Mouse (Mus musculus) stomach, postnatal 0 days (tissue): Measurements from ENCODE around the gene Borcs5. TPM values are rescaled to one million over a fixed set of nuclear protein-coding genes. Genes with fewer than 3 reads are reported as not detected.
A peak's percentile ranks its signal among the peaks of the same experiment; 100 is the strongest.

Source experiments
- ATAC-seq: fragments of 200-750 bp; cut with Nextera tagmentation; 2 replicates; pipeline ENCODE4 v1.8.0; 2017; ENCODE audit not compliant: low FRiP score, low TSS enrichment
- DNase-seq: peaks from one replicate; pipeline ENCODE4 v3.0.0-alpha.2; 2016; ENCODE audit warnings: low spot score
- H3K27ac ChIP-seq: fragments of 300-500 bp; sonication (generic); replicated peaks from 2 replicates; pipeline ENCODE4 v1.5.1; 2014; ENCODE audit warnings: mild to moderate bottlenecking, control low read depth
- H3K27me3 ChIP-seq: fragments of 300-500 bp; sonication (generic); 2 replicates; pipeline ENCODE4 v1.6.1; 2014; ENCODE audit warnings: low read length; ENCODE audit not compliant: control insufficient read depth, insufficient read depth
- H3K36me3 ChIP-seq: fragments of 300-500 bp; sonication (generic); 2 replicates; pipeline ENCODE4 v1.6.1; 2014; ENCODE audit warnings: low read length, mixed read lengths; ENCODE audit not compliant: control insufficient read depth, insufficient read depth
- H3K4me1 ChIP-seq: fragments of 300-500 bp; sonication (generic); replicated peaks from 2 replicates; pipeline ENCODE4 v1.6.1; 2014; ENCODE audit warnings: antibody characterized with exemption; ENCODE audit not compliant: control insufficient read depth, insufficient read depth
- H3K4me2 ChIP-seq: fragments of 300-500 bp; sonication (generic); replicated peaks from 2 replicates; pipeline ENCODE4 v1.6.1; 2014; ENCODE audit warnings: low read depth, mild to moderate bottlenecking, control low read depth, moderate library complexity
- H3K4me3 ChIP-seq: fragments of 300-500 bp; sonication (generic); 2 replicates; pipeline ENCODE4 v1.5.1; 2014; ENCODE audit warnings: low read depth, low read length, control low read depth
- H3K9ac ChIP-seq: fragments of 300-500 bp; sonication (generic); 2 replicates; pipeline ENCODE4 v1.6.1; 2014; ENCODE audit warnings: mild to moderate bottlenecking, low read length, control low read depth, mixed read lengths
- H3K9me3 ChIP-seq: fragments of 300-500 bp; sonication (generic); 2 replicates; pipeline ENCODE4 v1.6.1; 2016; ENCODE audit warnings: low read length; ENCODE audit not compliant: control insufficient read depth
- CTCF ChIP-seq: IDR thresholded peaks from 2 replicates; pipeline ENCODE4 v1.5.1; 2016; ENCODE audit warnings: antibody characterized with exemption, low read depth, mild to moderate bottlenecking, moderate library complexity
- EP300 ChIP-seq: optimal IDR thresholded peaks from 2 replicates; pipeline ENCODE3; 2016; ENCODE audit warnings: antibody characterized with exemption
- WGBS: fragments of 180-500 bp; shearing (Covaris S2); extraction: QIAGEN DNeasy Blood & Tissue Kit; methylation state at CpG from one replicate; pipeline ENCODE4 v1.1.7; 2014; 5-methylcytosine and 5-hydroxymethylcytosine counted together
- polyA plus RNA-seq: library from polyadenylated mRNA; unstranded; fragments of >200 nt; fragmentation: Nextera tagmentation; extraction: Ambion mirVana; gene quantifications from 2 replicates; pipeline ENCODE4 v1.2.1, GENCODE M21; 2015

Gene Borcs5
- polyA plus RNA-seq, 1 experiment from 2014 or later, result 17.7 TPM

DNA sequence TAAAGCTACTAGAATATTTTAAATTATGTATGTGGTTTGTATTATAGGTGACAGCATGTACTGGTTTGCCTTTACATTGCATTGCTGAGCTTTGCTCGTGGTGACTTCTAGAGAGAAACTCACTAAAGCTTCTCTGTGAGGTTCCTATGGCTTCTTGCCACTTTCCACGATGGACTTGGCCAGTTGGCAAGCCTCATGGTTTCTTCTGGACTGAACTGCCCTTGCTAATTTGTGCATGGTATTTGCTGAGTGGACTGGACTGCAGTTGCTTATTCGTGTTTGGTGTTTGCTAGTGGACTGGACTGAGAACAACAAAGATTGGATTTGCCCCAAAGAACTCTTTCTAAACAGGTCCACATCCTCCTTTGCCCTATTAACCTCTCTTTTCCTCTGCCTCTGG is 97.5 kb downstream of the Borcs5 start:
- Histone ChIP-seq H3K27ac (no peak overlapping the region), H3K4me1 (no peaks in the 10 kb centered on the region), H3K9ac (no peak overlapping the region), H3K36me3 (peaks cover 4% of the 10 kb centered on the region; the same call in 1 of the 2 replicates), H3K27me3 (no peaks in the 10 kb centered on the region), H3K4me2 (no peak overlapping the region), H3K4me3 (no peak overlapping the region), H3K9me3 (no peaks in the 10 kb centered on the region)
- TF ChIP-seq CTCF, result no peak
- TF ChIP-seq EP300, result no peak
- ATAC-seq, result no peak
- WGBS, result 81% methylated on average over 3 of the region's 3 CpGs
- no peak for DNase-seq

DNA sequence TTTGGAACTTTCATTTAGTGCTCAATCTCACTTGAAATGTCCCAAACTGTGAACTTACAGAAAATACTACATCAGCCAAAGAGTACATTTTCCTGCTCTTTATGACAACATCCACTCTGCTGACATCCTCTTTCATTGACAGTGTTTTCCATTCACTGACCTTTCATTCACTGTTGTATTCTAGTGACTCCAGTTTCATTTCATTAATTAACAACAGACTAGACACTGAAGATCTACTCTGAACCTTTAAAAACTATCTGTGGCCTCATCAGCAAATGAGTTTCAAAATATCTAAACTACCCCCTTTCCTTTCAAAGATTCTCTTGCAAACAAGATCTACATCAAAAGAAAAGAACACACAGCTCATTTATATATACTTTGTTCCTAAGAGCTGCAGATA is 104.3 kb downstream of the Borcs5 start:
- Histone ChIP-seq H3K4me3 (no peak overlapping the region), H3K4me2 (no peak overlapping the region), H3K27ac (no peak overlapping the region), H3K36me3 (no peaks in the 10 kb centered on the region), H3K9ac (no peak overlapping the region), H3K27me3 (no peaks in the 10 kb centered on the region), H3K4me1 (no peaks in the 10 kb centered on the region), H3K9me3 (no peaks in the 10 kb centered on the region)
- ATAC-seq, result no peak
- DNase-seq, result no peak
- no peak for TF ChIP-seq CTCF
- TF ChIP-seq EP300, result no peak

DNA sequence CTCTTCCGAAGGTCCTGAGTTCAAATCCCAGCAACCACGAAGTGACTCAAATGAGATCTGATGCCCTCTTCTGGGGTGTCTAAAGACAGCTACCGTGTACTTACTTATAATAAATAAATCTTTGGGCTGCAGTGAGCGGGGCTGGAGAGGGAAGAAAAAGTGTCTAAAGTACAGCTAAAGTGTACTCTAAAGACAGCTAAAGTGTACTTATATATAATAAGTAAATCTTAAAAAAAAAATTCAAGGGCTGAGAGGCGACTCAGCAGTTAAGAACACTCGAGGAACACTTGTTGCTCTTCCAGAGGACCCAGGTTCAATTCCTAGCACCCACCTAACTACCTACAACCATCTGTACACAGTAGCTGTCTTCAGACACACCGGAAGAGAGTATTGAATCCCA is 106.6 kb downstream of the Borcs5 start:
- H3K9me3 ChIP-seq, result no peaks in the 10 kb centered on the region

DNA sequence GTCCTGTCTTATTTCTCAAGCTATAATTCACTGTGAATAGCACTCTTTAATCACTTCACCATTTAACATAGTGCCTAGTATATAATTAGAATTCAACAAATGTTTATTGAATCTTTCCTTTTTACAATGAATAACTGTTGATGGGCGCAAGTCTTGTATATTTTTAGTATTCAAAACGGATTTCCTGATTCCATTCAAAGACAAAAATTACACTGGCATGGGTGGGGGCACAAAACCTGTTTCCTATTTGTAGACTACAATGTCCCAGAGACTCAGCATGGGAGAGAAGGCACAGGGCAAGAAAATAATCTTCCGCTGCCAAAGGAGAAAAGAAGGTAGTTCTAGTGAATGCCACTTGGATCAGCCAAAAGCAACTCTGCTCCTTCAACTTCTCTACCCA is 108.8 kb downstream of the Borcs5 start:
- H3K9ac ChIP-seq, result no peak overlapping the region
- H3K4me1 ChIP-seq, result no peaks in the 10 kb centered on the region
- no peak overlapping the region for H3K27ac ChIP-seq
- no peak for ATAC-seq
- no peaks in the 10 kb centered on the region for H3K36me3 ChIP-seq
- TF ChIP-seq CTCF (no peak), EP300 (no peak)
- DNase-seq, result no peak
- H3K9me3 ChIP-seq, result no peaks in the 10 kb centered on the region
- H3K27me3 ChIP-seq, result no peaks in the 10 kb centered on the region
- WGBS, result 85% methylated on average over 3 of the region's 3 CpGs
- H3K4me3 ChIP-seq, result no peak overlapping the region
- H3K4me2 ChIP-seq, result no peak overlapping the region

More for the DNA sequence above, 106.6 kb downstream of the Borcs5 start:
- H3K4me3 ChIP-seq, result no peak overlapping the region
- no peak overlapping the region for H3K27ac ChIP-seq
- H3K9ac ChIP-seq, result no peak overlapping the region
- ATAC-seq (no peak), DNase-seq (no peak)
- no peaks in the 10 kb centered on the region for H3K36me3 ChIP-seq
- no peaks in the 10 kb centered on the region for H3K4me1 ChIP-seq
- no peak overlapping the region for H3K4me2 ChIP-seq
- H3K27me3 ChIP-seq, result no peaks in the 10 kb centered on the region
- 92% methylated on average over 7 of the region's 7 CpGs for WGBS
- TF ChIP-seq EP300 (no peak), CTCF (no peak)

DNA sequence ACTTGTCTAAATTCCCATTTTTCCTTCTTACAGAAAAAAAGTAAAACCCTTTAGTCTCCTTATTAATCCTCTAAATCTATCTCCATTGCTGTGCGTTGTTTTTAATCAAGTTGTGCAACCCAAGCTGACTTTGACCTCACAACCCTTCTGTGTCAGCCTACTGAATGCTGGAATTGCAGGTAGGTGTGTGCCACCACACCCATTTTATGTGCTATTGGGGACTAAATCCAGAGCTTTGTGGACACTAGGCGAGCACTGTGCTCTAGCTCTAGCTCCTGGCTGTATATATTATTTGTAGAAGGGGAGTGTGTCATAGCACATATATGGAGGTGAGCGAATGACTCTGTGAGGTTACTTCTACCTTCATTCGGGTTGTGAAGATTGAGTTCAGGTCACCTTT is 111.8 kb downstream of the Borcs5 start:
- WGBS, result 68% methylated on average over 4 of the region's 4 CpGs
- ATAC-seq (peak; percentile 86), DNase-seq (peak; percentile 47)
- Histone ChIP-seq H3K9me3 (no peaks in the 10 kb centered on the region), H3K36me3 (no peaks in the 10 kb centered on the region), H3K27me3 (no peaks in the 10 kb centered on the region), H3K4me1 (no peaks in the 10 kb centered on the region), H3K9ac (no peak overlapping the region), H3K27ac (no peak overlapping the region), H3K4me2 (no peak overlapping the region), H3K4me3 (no peak overlapping the region)
- no peak for TF ChIP-seq EP300
- TF ChIP-seq CTCF, result no peak

DNA sequence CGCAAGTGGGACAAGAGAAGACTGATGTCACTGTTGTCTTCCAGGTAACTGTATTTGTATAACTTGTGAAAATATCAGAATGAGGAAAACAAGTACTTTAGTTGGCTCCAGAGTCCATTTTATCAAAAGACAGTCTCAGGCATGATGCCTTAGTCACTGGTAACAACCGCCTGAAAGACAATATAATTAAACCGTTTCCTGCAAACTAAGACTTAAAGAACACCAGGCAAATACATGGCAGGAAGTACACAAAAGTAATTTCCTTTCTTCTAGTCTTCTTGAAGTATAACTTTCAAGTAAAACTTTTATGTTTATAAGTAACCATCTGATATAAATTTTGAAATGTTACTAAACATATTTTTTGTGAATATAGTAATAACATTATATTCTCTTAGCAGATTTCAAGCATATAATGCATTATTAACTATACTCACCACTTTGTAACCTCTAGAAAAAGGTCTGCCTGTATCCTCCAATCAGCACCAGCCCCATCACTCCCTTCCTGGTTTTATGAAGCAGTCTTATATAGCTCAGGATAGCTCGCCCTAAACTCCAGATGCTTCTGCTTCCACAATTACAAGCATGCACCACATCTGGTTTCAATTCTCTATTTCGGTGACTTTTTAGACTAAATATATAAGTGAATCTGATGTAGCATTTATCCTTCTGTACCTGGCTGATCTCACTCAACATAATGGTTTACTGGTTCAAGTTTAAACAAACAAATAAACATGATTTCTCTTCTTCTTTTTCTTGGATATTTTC is 112.8 kb downstream of the Borcs5 start:
- 79% methylated on average over 5 of the region's 5 CpGs for WGBS
- H3K4me3 ChIP-seq, result no peak overlapping the region
- no peaks in the 10 kb centered on the region for H3K4me1 ChIP-seq
- no peaks in the 10 kb centered on the region for H3K36me3 ChIP-seq
- H3K27ac ChIP-seq, result no peak overlapping the region; the same call in 1 of the 2 replicates
- no peak overlapping the region for H3K4me2 ChIP-seq
- H3K9ac ChIP-seq, result no peak overlapping the region
- H3K9me3 ChIP-seq, result no peaks in the 10 kb centered on the region
- DNase-seq, result no peak
- ATAC-seq, result no peak
- TF ChIP-seq EP300, result no peak
- no peak for TF ChIP-seq CTCF
- H3K27me3 ChIP-seq, result no peaks in the 10 kb centered on the region
